Mouse (Mus musculus): Measurements from ENCODE around the gene Nelfe.

GRCm38 (mm10) chr17:34847615-34848014, 2.6 kb upstream of the Nelfe start:
- TF ChIP-seq CTCF (IDR thresholded peaks at IDR 0.05; ENCODE audit: extremely low read depth, insufficient read length, insufficient replicate concordance, low read depth, low read length) (no peak), POLR2A (IDR thresholded peaks at IDR 0.05; ENCODE audit: low read depth, low read length) (no peak)
